Mouse (Mus musculus) cerebellum, adult 11 months (tissue): ENCODE results near the gene Nomo1.
A peak's percentile ranks its signal among the peaks of the same experiment; 100 is the strongest.

Source experiments
- DNase-seq: peaks from one replicate; pipeline ENCODE4 v3.0.0; 2022

Nomo1 gene

GRCm38 (mm10) chr7:46047873-46048562 is 14.5 kb downstream of the Nomo1 start:
- no peak for DNase-seq

GRCm38 (mm10) chr7:46049981-46050380 is 16.5 kb downstream of the Nomo1 start:
- DNase-seq, result no peak

GRCm38 (mm10) chr7:46052161-46052821 is 18.8 kb downstream of the Nomo1 start:
- DNase-seq, result no peak

- DNase-seq, result no peak
Measured at GRCm38 (mm10) chr7:46053566-46053965, 20.1 kb downstream of the Nomo1 start.

- DNase-seq, result no peak
Measured at GRCm38 (mm10) chr7:46058882-46059281, 25.4 kb downstream of the Nomo1 start.

GRCm38 (mm10) chr7:46060688-46061087 is 27.2 kb downstream of the Nomo1 start:
- no peak for DNase-seq

- no peak for DNase-seq
Measured at GRCm38 (mm10) chr7:46061614-46062013, 28.1 kb downstream of the Nomo1 start.

- no peak for DNase-seq
Measured at GRCm38 (mm10) chr7:46063296-46063695, 29.8 kb downstream of the Nomo1 start.

GRCm38 (mm10) chr7:46068831-46069230 is 35.3 kb downstream of the Nomo1 start:
- DNase-seq, result no peak

GRCm38 (mm10) chr7:46076844-46077243 is 43.3 kb downstream of the Nomo1 start:
- no peak for DNase-seq

GRCm38 (mm10) chr7:46077675-46078074 is 44.2 kb downstream of the Nomo1 start:
- no peak for DNase-seq

- DNase-seq, result no peak
Measured at GRCm38 (mm10) chr7:46084024-46084423, 50.5 kb downstream of the Nomo1 start.

- no peak for DNase-seq
Measured at GRCm38 (mm10) chr7:46084839-46085513, 51.5 kb downstream of the Nomo1 start.

GRCm38 (mm10) chr7:46086378-46086777 is 52.9 kb downstream of the Nomo1 start:
- no peak for DNase-seq

GRCm38 (mm10) chr7:46088241-46088640 is 54.7 kb downstream of the Nomo1 start:
- DNase-seq, result no peak

GRCm38 (mm10) chr7:46092803-46093202 is 59.3 kb downstream of the Nomo1 start:
- no peak for DNase-seq

- peak; percentile 67 for DNase-seq
Measured at GRCm38 (mm10) chr7:46096136-46096535, 62.6 kb downstream of the Nomo1 start.

GRCm38 (mm10) chr7:46097319-46097783 is 63.9 kb downstream of the Nomo1 start:
- DNase-seq, result no peak

- no peak for DNase-seq
Measured at GRCm38 (mm10) chr7:46098221-46098918, 64.9 kb downstream of the Nomo1 start.

GRCm38 (mm10) chr7:46098919-46099286 is 65.4 kb downstream of the Nomo1 start:
- no peak for DNase-seq

GRCm38 (mm10) chr7:46099682-46100081 is 66.2 kb downstream of the Nomo1 start:
- no peak for DNase-seq

GRCm38 (mm10) chr7:46100563-46100962 is 67.1 kb downstream of the Nomo1 start, which contains the start of gene Kcnj11:
TSS of gene Kcnj11 (minus strand) at chr7:46100764.
- DNase-seq, result peak; percentile 87

GRCm38 (mm10) chr7:46103075-46103591 is 69.6 kb downstream of the Nomo1 start:
- no peak for DNase-seq
